Mouse (Mus musculus): ENCODE measurements around the gene Ccl8.

The Ccl8 gene

GRCm38 (mm10) chr11:82114885-82115284 is at the start of gene Ccl8:
Gene Ccl8, plus strand, starts transcription at chr11:82115185.
- DNase-seq (ENCODE audit: low read depth) = peak; percentile 62

GRCm38 (mm10) chr11:82066953-82067571 is 47.9 kb upstream of the Ccl8 start:
- peak; percentile 82 for DNase-seq (ENCODE audit: low read depth)

GRCm38 (mm10) chr11:82071076-82071475 is 43.9 kb upstream of the Ccl8 start:
- no peak for DNase-seq (ENCODE audit: low read depth)

GRCm38 (mm10) chr11:82072374-82072773 is 42.6 kb upstream of the Ccl8 start:
- DNase-seq (ENCODE audit: low read depth) = peak; percentile 52

- DNase-seq (ENCODE audit: low read depth) = no peak
These were observed 42.0 kb upstream of the Ccl8 start for GRCm38 (mm10) chr11:82072984-82073383.

GRCm38 (mm10) chr11:82073686-82074085 is 41.3 kb upstream of the Ccl8 start:
- DNase-seq (ENCODE audit: low read depth) = peak; percentile 67

GRCm38 (mm10) chr11:82077031-82077430 is 38.0 kb upstream of the Ccl8 start:
- no peak for DNase-seq (ENCODE audit: low read depth)

GRCm38 (mm10) chr11:82078136-82078730 is 36.8 kb upstream of the Ccl8 start:
- peak; percentile 66 for DNase-seq (ENCODE audit: low read depth)

- no peak for DNase-seq (ENCODE audit: low read depth)
These were observed 34.1 kb upstream of the Ccl8 start for GRCm38 (mm10) chr11:82080865-82081264.

GRCm38 (mm10) chr11:82084360-82084759 is 30.6 kb upstream of the Ccl8 start:
- no peak for DNase-seq (ENCODE audit: low read depth)

- no peak for DNase-seq (ENCODE audit: low read depth)
These were observed 15.3 kb upstream of the Ccl8 start for GRCm38 (mm10) chr11:82099511-82100323.

GRCm38 (mm10) chr11:82101087-82101486 is 13.9 kb upstream of the Ccl8 start:
- DNase-seq (ENCODE audit: low read depth) = no peak

GRCm38 (mm10) chr11:82101529-82101928 is 13.5 kb upstream of the Ccl8 start, which contains the start of gene Ccl12:
Gene Ccl12, plus strand, starts transcription at chr11:82101845.
- DNase-seq (ENCODE audit: low read depth) = no peak

GRCm38 (mm10) chr11:82109611-82110010 is 5.4 kb upstream of the Ccl8 start:
- DNase-seq (ENCODE audit: low read depth) = peak; percentile 71

- DNase-seq (ENCODE audit: low read depth) = no peak
These were observed 4.4 kb upstream of the Ccl8 start for GRCm38 (mm10) chr11:82110372-82111248.

- peak; percentile 50 for DNase-seq (ENCODE audit: low read depth)
These were observed 1.1 kb downstream of the Ccl8 start for GRCm38 (mm10) chr11:82116041-82116440.

GRCm38 (mm10) chr11:82132977-82133376 is 18.0 kb downstream of the Ccl8 start:
- peak; percentile 55 for DNase-seq (ENCODE audit: low read depth)

GRCm38 (mm10) chr11:82136196-82136595 is 21.2 kb downstream of the Ccl8 start:
- DNase-seq (ENCODE audit: low read depth) = peak; percentile 73

- DNase-seq (ENCODE audit: low read depth) = peak; percentile 94
These were observed 24.6 kb downstream of the Ccl8 start for GRCm38 (mm10) chr11:82139492-82140094.

- DNase-seq (ENCODE audit: low read depth) = peak; percentile 58
These were observed 44.1 kb downstream of the Ccl8 start for GRCm38 (mm10) chr11:82159126-82159525.

- no peak for DNase-seq (ENCODE audit: low read depth)
These were observed 48.3 kb downstream of the Ccl8 start for GRCm38 (mm10) chr11:82163285-82163684.
